Mouse (Mus musculus) liver, embryonic 12.5 days (tissue): ENCODE results near the gene Hsd17b6. TPM values are rescaled to one million over a fixed set of nuclear protein-coding genes. Genes with fewer than 3 reads are reported as not detected.
A peak's percentile ranks its signal among the peaks of the same experiment; 100 is the strongest.

ENCODE experiments used
- ATAC-seq: fragments of 200-750 bp; cut with Nextera tagmentation; 2 replicates; pipeline ENCODE4 v1.8.0; 2017; ENCODE audit warnings: moderate number of reproducible peaks, mild to moderate bottlenecking, moderate library complexity
- H3K27ac ChIP-seq: fragments of 300-500 bp; sonication (generic); 2 replicates; pipeline ENCODE4 v1.5.1; 2016; ENCODE audit warnings: mild to moderate bottlenecking
- H3K27me3 ChIP-seq: fragments of 300-500 bp; sonication (generic); replicated peaks from 2 replicates; pipeline ENCODE4 v1.6.1; 2016; ENCODE audit warnings: mild to moderate bottlenecking, moderate library complexity
- H3K36me3 ChIP-seq: fragments of 300-500 bp; sonication (generic); 2 replicates; pipeline ENCODE4 v1.6.1; 2016; ENCODE audit warnings: mild to moderate bottlenecking, moderate library complexity
- H3K4me1 ChIP-seq: fragments of 300-500 bp; sonication (generic); 2 replicates; pipeline ENCODE4 v1.6.1; 2016
- H3K4me2 ChIP-seq: fragments of 300-500 bp; sonication (generic); 2 replicates; pipeline ENCODE4 v1.6.1; 2016; ENCODE audit warnings: mild to moderate bottlenecking, moderate library complexity
- H3K4me3 ChIP-seq: fragments of 300-500 bp; sonication (generic); 2 replicates; pipeline ENCODE4 v1.5.1; 2016; ENCODE audit warnings: mild to moderate bottlenecking, moderate library complexity
- H3K9ac ChIP-seq: fragments of 300-500 bp; sonication (generic); 2 replicates; pipeline ENCODE4 v1.6.1; 2016; ENCODE audit warnings: mild to moderate bottlenecking, moderate library complexity
- H3K9me3 ChIP-seq: fragments of 300-500 bp; sonication (generic); replicated peaks from 2 replicates; pipeline ENCODE4 v1.6.1; 2016; ENCODE audit warnings: mild to moderate bottlenecking, moderate library complexity
- WGBS: fragments of 180-500 bp; shearing (Covaris S2); methylation state at CpG from one replicate; pipeline ENCODE4 v1.1.7; 2016; ENCODE audit not compliant: insufficient replicate concordance; 5-methylcytosine and 5-hydroxymethylcytosine counted together
- polyA plus RNA-seq: library from polyadenylated mRNA; unstranded; fragments of >200 nt; fragmentation: Nextera tagmentation; extraction: Ambion mirVana; gene quantifications from 2 replicates; pipeline ENCODE4 v1.2.1, GENCODE M21; 2016

The Hsd17b6 gene
- polyA plus RNA-seq, 1 experiment from 2014 or later: 0.17 TPM

GRCm38 (mm10) chr10:127959161-127959679, 48.2 kb downstream of the Hsd17b6 start:
- WGBS: 81% methylated on average over 7 of the region's 7 CpGs
- no peak for ATAC-seq
- no peak overlapping the region for H3K27ac ChIP-seq
- no peaks in the 10 kb centered on the region for H3K36me3 ChIP-seq
- H3K9ac ChIP-seq: no peak overlapping the region
- no peaks in the 10 kb centered on the region for H3K9me3 ChIP-seq
- H3K4me3 ChIP-seq: no peak overlapping the region
- H3K4me2 ChIP-seq: no peak overlapping the region
- H3K27me3 ChIP-seq: no peaks in the 10 kb centered on the region
- H3K4me1 ChIP-seq: no peaks in the 10 kb centered on the region

DNA sequence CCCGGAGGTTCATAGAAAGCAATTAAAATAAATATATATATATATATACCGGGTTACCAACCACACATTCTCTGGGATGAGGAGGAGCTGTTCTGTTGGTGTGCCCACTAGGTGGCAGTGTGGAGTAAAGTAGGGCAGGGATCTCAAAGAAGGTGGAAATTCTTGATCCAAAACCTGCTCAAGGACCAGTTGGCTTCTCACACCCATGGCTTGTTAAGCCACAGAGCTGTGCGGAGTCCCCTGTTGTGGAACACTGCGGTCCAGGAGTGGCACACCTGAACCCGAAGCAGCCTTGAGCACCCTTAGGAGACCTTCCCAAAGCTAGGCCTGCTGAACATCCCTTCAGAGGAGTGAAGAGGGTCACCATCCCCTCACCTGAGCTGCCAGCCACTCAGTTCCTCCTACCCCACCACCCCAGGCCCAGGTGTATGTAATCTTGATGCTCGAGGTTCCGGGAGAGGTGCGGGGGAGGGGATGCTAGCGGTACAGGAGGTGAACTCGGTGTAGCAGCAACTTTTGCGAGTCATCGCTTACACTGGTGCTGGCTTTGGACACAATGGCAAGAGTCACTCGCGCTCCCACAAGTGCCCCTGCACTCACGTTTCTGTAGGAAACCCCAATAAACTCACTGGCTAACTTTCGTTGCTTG, 51.1 kb downstream of the Hsd17b6 start:
- Histone ChIP-seq H3K27me3 (no peaks in the 10 kb centered on the region), H3K9ac (no peak overlapping the region), H3K4me2 (no peak overlapping the region), H3K36me3 (no peaks in the 10 kb centered on the region), H3K4me1 (no peaks in the 10 kb centered on the region), H3K27ac (no peak overlapping the region), H3K4me3 (no peak overlapping the region), H3K9me3 (no peaks in the 10 kb centered on the region)
- ATAC-seq: peak; percentile 13; the same call in 1 of the 2 replicates
- WGBS: 47% methylated on average over 16 of the region's 16 CpGs

DNA sequence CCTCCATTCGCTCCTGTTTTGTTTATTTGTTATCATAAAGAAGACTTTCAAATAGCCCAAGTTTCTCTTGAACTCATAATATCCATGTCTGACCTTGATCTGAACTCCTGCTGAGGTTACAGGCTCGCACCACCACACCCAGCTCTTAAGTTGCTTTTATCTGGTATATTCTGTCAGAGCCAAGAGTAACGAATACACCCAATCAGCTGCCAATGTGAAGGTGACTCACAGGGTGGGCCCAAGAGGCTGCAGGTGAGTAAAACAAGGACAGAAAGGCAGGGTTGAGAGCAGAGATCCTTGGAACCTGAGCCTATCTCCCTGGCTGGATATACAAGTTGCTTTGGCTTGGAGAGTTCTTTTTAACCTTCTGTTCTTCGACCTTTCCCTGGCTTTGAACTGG, 52.4 kb downstream of the Hsd17b6 start:
- H3K4me1 ChIP-seq: no peaks in the 10 kb centered on the region
- ATAC-seq: no peak

DNA sequence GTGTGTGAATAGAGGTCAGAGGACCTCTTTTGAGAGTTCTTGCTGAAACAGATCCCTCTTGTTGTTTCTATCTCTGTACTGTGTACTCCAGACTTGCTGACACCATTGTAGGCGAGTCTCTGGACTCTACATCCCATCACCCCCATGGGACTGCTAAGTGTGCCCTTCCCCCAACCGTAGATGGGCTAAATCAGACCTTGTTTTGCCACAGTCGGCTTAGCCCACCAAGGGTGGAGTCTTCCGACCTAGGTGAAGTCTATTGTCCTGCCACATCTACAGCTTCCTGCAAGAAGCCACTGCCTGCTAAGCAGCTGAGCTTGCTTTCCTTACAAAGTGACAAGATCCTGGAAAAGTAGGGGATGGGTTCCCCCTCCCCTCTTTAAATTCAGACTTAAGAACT, 55.6 kb downstream of the Hsd17b6 start:
- Histone ChIP-seq H3K27ac (no peak overlapping the region), H3K4me2 (no peak overlapping the region), H3K36me3 (no peaks in the 10 kb centered on the region), H3K4me1 (no peaks in the 10 kb centered on the region), H3K27me3 (0 out of 2 replicates have a peak, but pooled peaks cover 4% of the 10 kb centered on the region), H3K9ac (no peak overlapping the region), H3K4me3 (no peak overlapping the region), H3K9me3 (no peaks in the 10 kb centered on the region)
- ATAC-seq: no peak
- 47% methylated on average over 4 of the region's 4 CpGs for WGBS

More for the DNA sequence above, 52.4 kb downstream of the Hsd17b6 start:
- no peak overlapping the region for H3K9ac ChIP-seq
- H3K4me3 ChIP-seq: no peak overlapping the region
- no peaks in the 10 kb centered on the region for H3K36me3 ChIP-seq
- H3K4me2 ChIP-seq: no peak overlapping the region
- H3K9me3 ChIP-seq: no peaks in the 10 kb centered on the region
- 0 out of 2 replicates have a peak, but pooled peaks cover 4% of the 10 kb centered on the region for H3K27me3 ChIP-seq
- 47% methylated on average over 4 of the region's 4 CpGs for WGBS
- no peak overlapping the region for H3K27ac ChIP-seq

DNA sequence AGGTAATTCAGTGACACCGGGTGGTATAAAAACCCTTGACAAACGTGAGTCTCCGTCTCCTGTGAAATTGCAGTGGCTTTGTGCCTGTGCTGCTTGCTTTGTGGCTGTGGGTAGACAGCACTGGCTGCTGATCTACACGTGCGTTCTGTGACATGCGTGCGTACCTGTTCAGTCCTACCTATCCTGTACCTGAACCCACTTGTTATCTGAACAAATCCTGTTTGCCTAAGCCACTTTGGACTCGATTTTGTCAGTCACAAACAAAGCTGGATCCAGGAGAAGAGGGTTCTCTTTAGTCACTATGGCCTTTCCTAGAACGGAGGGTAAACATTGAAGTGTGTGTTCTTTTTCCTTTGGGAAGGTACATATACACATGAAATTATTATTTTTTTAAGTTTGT, 56.0 kb downstream of the Hsd17b6 start:
- Histone ChIP-seq H3K9me3 (no peaks in the 10 kb centered on the region), H3K9ac (no peak overlapping the region), H3K27ac (no peak overlapping the region), H3K36me3 (no peaks in the 10 kb centered on the region), H3K27me3 (0 out of 2 replicates have a peak, but pooled peaks cover 4% of the 10 kb centered on the region), H3K4me3 (no peak overlapping the region), H3K4me1 (no peaks in the 10 kb centered on the region), H3K4me2 (no peak overlapping the region)
- ATAC-seq: no peak
- 69% methylated on average over 9 of the region's 9 CpGs for WGBS

- Histone ChIP-seq H3K4me2 (no peak overlapping the region), H3K9ac (0 out of 2 replicates have a peak overlapping the region, but pooled peaks have one; percentile 27), H3K27ac (no peak overlapping the region), H3K4me1 (no peaks in the 10 kb centered on the region), H3K4me3 (no peak overlapping the region), H3K36me3 (no peaks in the 10 kb centered on the region), H3K9me3 (no peaks in the 10 kb centered on the region), H3K27me3 (0 out of 2 replicates have a peak, but pooled peaks cover 4% of the 10 kb centered on the region)
- 58% methylated on average over 4 of the region's 4 CpGs for whole genome bisulfite sequencing
- no peak for ATAC-seq
Observed at GRCm38 (mm10) chr10:127949596-127950130, 57.7 kb downstream of the Hsd17b6 start.

DNA sequence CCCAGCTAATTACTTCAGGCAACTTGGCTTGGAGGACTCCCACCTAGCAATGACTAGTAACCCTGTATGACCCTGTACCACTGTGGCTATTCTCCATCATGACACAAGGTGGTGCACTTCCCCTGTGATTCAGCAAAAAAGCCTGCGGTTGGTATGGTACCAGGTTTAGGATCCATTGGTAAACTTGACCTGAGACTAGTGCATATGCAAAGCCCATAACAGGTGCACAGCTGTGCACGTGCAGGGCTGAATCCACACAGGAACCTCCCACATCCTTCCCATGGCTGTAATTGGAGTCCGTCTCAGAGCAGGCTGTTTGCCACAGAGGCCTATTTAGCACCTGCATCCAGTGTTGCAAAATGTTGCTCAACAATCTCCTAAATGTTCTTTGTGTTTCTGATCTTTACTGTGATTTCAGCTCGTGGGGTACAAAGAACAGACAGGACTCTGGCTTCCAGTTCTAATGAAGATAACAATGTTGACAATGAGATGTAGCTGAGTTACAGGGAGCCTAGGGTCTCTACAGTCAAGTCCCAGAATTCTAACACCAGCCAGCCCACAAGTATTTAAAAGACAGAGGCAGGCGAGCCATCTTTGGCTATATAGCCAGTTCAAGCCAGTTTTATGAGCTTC, 61.9 kb downstream of the Hsd17b6 start:
- ATAC-seq: peak; percentile 55
- 35% methylated on average over 5 of the region's 5 CpGs for WGBS
- no peak overlapping the region for H3K4me3 ChIP-seq
- 0 out of 2 replicates have a peak, but pooled peaks cover under 1% of the 10 kb centered on the region for H3K27me3 ChIP-seq
- H3K36me3 ChIP-seq: no peaks in the 10 kb centered on the region
- no peak overlapping the region for H3K27ac ChIP-seq
- no peak overlapping the region for H3K9ac ChIP-seq
- H3K4me2 ChIP-seq: no peak overlapping the region
- H3K9me3 ChIP-seq: no peaks in the 10 kb centered on the region
- no peaks in the 10 kb centered on the region for H3K4me1 ChIP-seq

Other genes starting within 250 kb of the Hsd17b6 start
- 0.22 and 0.30 TPM in 2 replicates for gene Rdh1, start 247.9 kb downstream of the Hsd17b6 start, polyA plus RNA-seq
- gene Rdh16f1, start 247.8 kb downstream of the Hsd17b6 start, polyA plus RNA-seq: 0.11 and 0.18 TPM in 2 replicates
- not detected in 2 replicates for gene Rdh9, start 231.2 kb downstream of the Hsd17b6 start, polyA plus RNA-seq
- gene Rdh16, start 206.5 kb downstream of the Hsd17b6 start, polyA plus RNA-seq: not detected in 2 replicates
- not detected in 2 replicates for gene Rdh19, start 157.7 kb downstream of the Hsd17b6 start, polyA plus RNA-seq
- not detected in 2 replicates for gene Rdh16f2, start 141.1 kb downstream of the Hsd17b6 start, polyA plus RNA-seq
- 0.07 TPM in 1 of 2 replicates, not detected in the other for gene Rdh7, start 118.8 kb downstream of the Hsd17b6 start, polyA plus RNA-seq
- gene Sdr9c7, start 109.1 kb downstream of the Hsd17b6 start, polyA plus RNA-seq: not detected in 2 replicates
- gene Prim1, start 7.6 kb upstream of the Hsd17b6 start, polyA plus RNA-seq: 88.9 and 93.3 TPM in 2 replicates
- gene Naca, start 28.0 kb upstream of the Hsd17b6 start, polyA plus RNA-seq: 666 and 682 TPM in 2 replicates
- 406 and 407 TPM in 2 replicates for gene Ptges3, start 51.3 kb upstream of the Hsd17b6 start, polyA plus RNA-seq
- gene Atp5b, start 75.7 kb upstream of the Hsd17b6 start, polyA plus RNA-seq: 2,130 and 2,180 TPM in 2 replicates
- gene Baz2a, start 84.0 kb upstream of the Hsd17b6 start, polyA plus RNA-seq: 8.0 and 8.6 TPM in 2 replicates
- gene Rbms2, start 172.7 kb upstream of the Hsd17b6 start, polyA plus RNA-seq: 8.7 and 10.1 TPM in 2 replicates
- 1.8 and 2.8 TPM in 2 replicates for gene Gls2, start 186.8 kb upstream of the Hsd17b6 start, polyA plus RNA-seq
- gene Spryd4, start 204.2 kb upstream of the Hsd17b6 start, polyA plus RNA-seq: 24.1 and 25.1 TPM in 2 replicates
- gene Mip, start 218.2 kb upstream of the Hsd17b6 start, polyA plus RNA-seq: not detected in 2 replicates
- gene Timeless, start 224.5 kb upstream of the Hsd17b6 start, polyA plus RNA-seq: 45.2 and 46.5 TPM in 2 replicates
- gene Apon, start 246.5 kb upstream of the Hsd17b6 start, polyA plus RNA-seq: 0.31 and 0.51 TPM in 2 replicates